Mouse (Mus musculus): Measurements from ENCODE around the gene Anapc15-ps.
"Not testable (repeated sequence)": the region's sequence is repeated elsewhere in the genome, so short reads cannot be mapped to it uniquely, and the experiment has no call there.

Gene Anapc15-ps

DNA sequence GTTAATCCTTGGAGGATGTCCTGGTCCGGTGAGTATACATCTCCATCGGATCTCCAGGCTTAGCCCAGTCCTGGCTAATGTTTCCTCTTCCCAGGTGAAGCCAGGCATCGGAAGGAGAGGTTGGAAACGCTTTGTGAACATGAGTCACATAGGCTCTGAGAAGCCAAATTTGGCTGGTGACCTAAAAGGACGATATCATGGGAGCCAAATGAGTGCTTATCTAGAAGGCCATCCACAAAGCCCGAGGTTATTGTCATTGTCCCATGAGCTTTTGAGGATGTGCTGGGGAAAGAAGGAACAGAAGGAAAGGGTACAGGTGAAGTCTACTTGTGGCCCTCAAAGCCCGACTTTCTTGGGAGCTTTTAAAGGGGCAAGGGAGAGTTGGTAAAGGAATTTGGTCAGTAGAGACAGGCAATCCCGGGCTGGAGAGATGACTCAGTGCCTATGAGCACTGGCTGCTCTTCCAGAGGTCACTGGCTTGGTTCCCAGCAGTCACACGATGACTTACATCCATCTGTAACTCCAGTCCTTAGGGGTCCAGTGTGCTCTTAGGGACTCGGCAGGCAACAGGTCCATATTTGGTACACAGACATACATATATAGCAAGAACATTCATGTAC is 42.4 kb downstream of the Anapc15-ps start:
- no peak for DNase-seq (ENCODE audit: low spot score in 2 of 2)

DNA sequence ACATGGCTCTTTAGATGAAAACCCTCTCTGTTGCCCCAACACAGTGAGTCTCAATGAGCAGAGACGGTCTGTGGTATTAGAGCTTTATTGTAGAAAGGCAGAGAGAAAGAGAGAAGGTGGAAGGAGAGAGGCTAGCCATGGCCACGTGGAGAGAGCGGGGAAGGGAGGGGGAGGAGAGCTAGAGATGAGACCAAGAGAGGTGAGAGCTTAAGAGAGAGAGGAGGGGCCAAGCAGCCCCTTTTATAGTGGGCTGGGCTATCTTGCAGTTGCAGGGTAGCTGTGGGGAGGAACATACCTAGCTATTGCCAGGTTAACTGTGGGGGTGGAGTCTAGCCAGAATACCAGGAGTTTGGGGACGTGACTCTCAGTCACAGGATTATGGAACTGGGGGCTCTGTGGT is 43.1 kb downstream of the Anapc15-ps start:
- DNase-seq (ENCODE audit: low spot score in 2 of 2): not testable (repeated sequence)

DNA sequence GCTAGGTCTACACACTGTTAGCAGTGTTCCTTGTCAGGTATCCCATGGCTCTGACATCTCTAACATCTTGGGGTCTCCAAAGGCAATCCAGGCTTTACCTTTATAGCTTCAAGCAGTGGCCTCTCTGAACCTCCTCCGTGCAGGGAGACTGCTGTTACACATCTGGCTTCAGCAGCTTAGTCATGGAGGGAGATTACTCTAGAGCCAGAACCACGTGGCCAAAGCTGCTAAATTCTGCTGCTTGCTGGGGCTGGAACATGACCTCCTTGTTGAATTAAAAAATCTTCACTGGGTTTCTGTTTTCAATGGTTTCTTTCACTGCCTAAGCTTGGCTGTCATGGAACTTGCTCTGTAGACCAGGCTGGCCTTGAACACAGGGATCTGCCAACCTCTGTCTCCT is 44.9 kb downstream of the Anapc15-ps start:
- DNase-seq (ENCODE audit: low spot score in 2 of 2): no peak

DNA sequence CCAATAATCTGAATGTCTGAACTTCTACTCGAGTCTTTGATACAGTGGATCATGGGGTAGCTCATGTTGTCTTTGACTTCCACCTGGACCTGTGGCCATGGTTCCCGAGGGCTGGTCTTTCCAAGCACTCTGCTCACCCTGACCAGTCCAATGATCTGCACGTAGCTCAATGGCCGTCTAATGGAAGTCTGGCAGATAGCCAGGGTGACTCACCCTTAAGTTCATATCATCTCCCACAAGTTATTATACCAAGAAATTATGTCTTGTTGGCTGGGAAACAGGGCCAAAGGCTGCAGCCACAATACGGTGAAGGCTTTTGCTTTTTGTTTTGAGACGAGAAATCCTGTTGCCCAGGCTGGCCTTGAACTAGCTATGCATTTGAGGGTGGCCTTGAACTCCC is 45.9 kb downstream of the Anapc15-ps start:
- no peak for DNase-seq (ENCODE audit: low spot score in 2 of 2)

DNA sequence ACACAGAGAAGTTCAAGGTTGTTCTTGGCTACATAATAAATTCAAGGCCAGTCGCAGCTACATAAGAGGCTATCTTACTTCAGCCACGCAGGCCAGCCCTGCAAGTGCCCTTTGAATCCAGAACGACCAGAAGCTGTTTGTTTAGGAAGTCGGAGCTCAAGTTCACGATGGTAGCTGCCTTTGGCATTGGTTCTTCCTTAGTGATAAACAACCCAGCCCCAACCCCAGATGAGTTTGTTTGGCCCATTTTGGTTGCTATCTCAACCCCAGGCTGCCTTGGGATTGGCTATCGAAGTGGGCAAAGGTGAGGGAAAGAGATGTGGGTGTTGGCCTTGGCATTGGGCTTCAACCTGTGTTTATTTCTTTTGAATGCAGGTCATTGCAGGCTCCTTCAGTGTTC is 48.0 kb downstream of the Anapc15-ps start:
- no peak for DNase-seq (ENCODE audit: low spot score in 2 of 2)

DNA sequence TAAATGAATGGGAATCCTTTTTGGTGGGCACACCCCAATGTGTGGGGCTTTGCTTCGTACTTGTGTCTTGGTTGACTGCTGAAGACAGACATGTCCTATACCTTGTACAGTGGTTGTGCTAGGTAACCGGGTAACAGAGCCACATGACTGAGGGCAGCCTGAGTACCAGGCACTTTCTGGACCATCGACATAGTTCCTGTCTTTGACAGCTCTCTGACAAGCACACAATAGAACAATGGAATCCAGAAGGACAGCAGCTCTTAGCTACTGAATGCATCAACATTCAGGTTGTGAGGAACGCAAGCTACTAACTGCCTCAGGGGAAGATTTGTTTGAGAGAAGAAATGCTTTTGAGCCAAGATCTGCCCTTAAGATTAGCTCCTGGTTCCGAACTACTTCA is 49.2 kb downstream of the Anapc15-ps start:
- no peak for DNase-seq (ENCODE audit: low spot score in 2 of 2)

DNA sequence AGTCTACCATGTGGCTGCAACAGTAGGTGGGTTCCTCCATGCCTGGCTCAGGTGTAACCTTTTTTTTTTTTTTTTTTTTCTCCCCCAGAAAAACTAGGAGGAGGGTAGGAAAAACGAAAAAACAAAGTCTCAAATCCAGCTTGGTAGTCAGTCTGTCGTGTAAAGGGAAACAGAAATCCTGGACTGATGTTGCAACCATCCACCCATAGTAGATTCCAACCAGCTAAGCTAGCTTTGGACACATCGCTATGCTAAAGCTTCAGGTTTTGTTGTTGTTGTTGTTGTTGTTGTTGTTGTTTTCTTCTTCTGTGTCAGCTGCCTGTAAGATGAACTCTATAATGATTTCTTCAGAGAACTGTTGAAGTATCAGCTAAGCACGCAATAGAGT is 49.7 kb downstream of the Anapc15-ps start:
- DNase-seq (ENCODE audit: low spot score in 2 of 2): no peak
